Mouse (Mus musculus): ENCODE measurements at regions not wholly inside any gene's neighbourhood (a gene's known extent, or its start where the extent isn't known, plus 50 kb on each side); places are given as distances from the start of the nearest gene placed in this dataset.

GRCm38 (mm10) chr2:117825088-117825487, 286.6 kb upstream of the Thbs1 start:
- DNase-seq, result no peak

- no peak for DNase-seq
Observed at GRCm38 (mm10) chr2:117827278-117827677, 284.4 kb upstream of the Thbs1 start.

- no peak for DNase-seq
Observed at GRCm38 (mm10) chr2:117838387-117838786, 273.3 kb upstream of the Thbs1 start.

GRCm38 (mm10) chr2:117840406-117840805, 271.3 kb upstream of the Thbs1 start:
- no peak for DNase-seq

GRCm38 (mm10) chr2:117842309-117842986, 269.2 kb upstream of the Thbs1 start:
- no peak for DNase-seq

GRCm38 (mm10) chr2:117852442-117852841, 259.2 kb upstream of the Thbs1 start:
- no peak for DNase-seq

- DNase-seq, result no peak
Observed at GRCm38 (mm10) chr2:117862301-117862700, 249.4 kb upstream of the Thbs1 start.

- DNase-seq, result no peak
Observed at GRCm38 (mm10) chr2:117865119-117865518, 246.6 kb upstream of the Thbs1 start.

GRCm38 (mm10) chr2:117866946-117867345, 244.7 kb upstream of the Thbs1 start:
- no peak for DNase-seq

- no peak for DNase-seq
Observed at GRCm38 (mm10) chr2:117867409-117867808, 244.3 kb upstream of the Thbs1 start.

- no peak for DNase-seq
Observed at GRCm38 (mm10) chr2:117868857-117869256, 242.8 kb upstream of the Thbs1 start.

- no peak for DNase-seq
Observed at GRCm38 (mm10) chr2:117871507-117872282, 240.0 kb upstream of the Thbs1 start.

- no peak for DNase-seq
Observed at GRCm38 (mm10) chr2:117877816-117878215, 233.9 kb upstream of the Thbs1 start.

- DNase-seq, result no peak
Observed at GRCm38 (mm10) chr2:117882136-117882535, 229.5 kb upstream of the Thbs1 start.

GRCm38 (mm10) chr2:117882890-117883289, 228.8 kb upstream of the Thbs1 start:
- no peak for DNase-seq

- peak; percentile 36 for DNase-seq
Observed at GRCm38 (mm10) chr2:117886516-117886915, 225.2 kb upstream of the Thbs1 start.

GRCm38 (mm10) chr2:117901311-117901710, 210.4 kb upstream of the Thbs1 start:
- DNase-seq, result peak; percentile 31

- no peak for DNase-seq
Observed at GRCm38 (mm10) chr2:117902837-117903236, 208.8 kb upstream of the Thbs1 start.

GRCm38 (mm10) chr2:117903705-117904104, 208.0 kb upstream of the Thbs1 start:
- no peak for DNase-seq

- DNase-seq, result no peak
Observed at GRCm38 (mm10) chr2:117906509-117906908, 205.2 kb upstream of the Thbs1 start.

GRCm38 (mm10) chr2:117910781-117911180, 200.9 kb upstream of the Thbs1 start:
- no peak for DNase-seq

GRCm38 (mm10) chr2:117912722-117913121, 199.0 kb upstream of the Thbs1 start:
- peak; percentile 11 for DNase-seq

- no peak for DNase-seq
Observed at GRCm38 (mm10) chr2:117913846-117914245, 197.8 kb upstream of the Thbs1 start.

GRCm38 (mm10) chr2:117915821-117916220, 195.9 kb upstream of the Thbs1 start:
- DNase-seq, result no peak
